Mouse (Mus musculus) cerebellum, adult 11 months (tissue): ENCODE results near the gene Lmntd1.

Experiments
- DNase-seq: peaks from one replicate; pipeline ENCODE4 v3.0.0; 2022

Lmntd1 gene

GRCm38 (mm10) chr6:145557059-145557992, 56.8 kb downstream of the Lmntd1 start:
- DNase-seq: no peak

DNA sequence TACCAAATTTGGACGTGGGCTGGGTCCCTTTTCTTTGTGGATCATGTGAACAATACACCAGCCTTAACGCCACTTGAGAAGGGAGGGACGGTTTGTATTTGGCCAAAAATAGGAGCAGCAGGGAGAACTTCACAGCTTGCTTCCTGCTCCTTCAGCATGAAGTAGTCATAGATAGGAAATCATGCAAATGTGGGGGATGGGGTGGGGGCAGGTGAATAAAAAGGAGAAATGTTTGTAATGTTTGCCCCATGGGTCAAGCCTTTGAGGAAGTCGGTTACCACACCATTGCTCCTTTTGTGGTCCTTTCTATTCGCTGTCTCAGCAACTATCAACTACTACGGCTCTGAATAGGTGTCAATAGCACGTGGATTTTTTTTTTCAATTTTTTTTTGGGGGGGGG, 60.9 kb downstream of the Lmntd1 start:
- DNase-seq: no peak

DNA sequence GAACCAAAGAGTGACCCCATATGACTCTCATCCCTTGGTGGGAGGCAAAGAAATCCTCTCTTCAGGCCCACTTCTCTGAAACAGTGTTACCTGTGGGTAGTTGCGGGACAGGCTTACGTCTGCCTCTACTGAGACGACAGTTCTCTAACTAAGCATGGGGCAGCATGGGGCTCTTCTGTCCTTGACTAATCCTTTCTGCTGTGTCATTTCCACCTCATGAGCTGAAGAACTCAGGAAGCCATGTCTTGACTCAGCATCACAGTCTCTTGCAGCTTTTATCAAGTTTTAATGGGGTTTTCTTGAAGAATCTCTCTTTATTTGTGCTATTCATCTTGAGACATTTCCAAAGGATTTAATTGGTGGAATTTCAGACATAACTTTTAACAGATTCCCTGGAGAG, 61.3 kb downstream of the Lmntd1 start:
- no peak for DNase-seq

- no peak for DNase-seq
Observed at GRCm38 (mm10) chr6:145550993-145551392, 63.1 kb downstream of the Lmntd1 start.

DNA sequence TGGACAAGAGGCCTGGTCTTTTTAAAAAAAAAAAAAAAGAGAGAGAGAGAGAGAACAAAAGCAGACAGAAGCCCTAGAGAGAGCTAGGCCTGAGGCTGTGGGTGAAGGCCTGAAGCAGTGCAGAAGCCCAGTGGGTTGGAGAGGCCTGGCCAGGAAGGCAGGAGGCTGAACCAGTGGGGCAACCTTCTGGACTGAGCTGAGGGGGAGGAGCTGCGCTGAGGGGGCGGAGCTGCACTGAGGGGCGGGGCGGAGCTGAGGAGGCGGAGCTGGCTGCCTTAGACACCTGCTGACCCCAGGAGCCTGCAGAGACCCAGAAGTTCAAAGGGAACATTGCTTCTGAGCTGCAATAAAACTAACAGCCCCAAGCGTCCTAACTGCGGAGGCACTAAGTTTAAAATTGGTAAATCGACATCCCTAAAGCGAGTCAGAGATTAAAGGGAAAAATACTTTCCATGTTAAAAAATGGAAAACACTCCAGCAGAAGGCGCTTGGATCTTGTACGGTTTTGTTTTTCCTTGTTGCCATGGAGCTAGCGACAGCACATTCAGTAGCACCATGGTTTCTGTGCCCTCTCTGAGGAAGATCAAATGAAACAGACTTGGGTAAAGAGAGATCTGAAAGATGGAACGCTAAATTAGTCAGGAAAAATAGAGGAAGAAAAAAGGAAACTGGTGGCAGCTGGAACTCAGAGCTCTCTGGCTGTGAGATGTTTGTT, 68.0 kb downstream of the Lmntd1 start:
- DNase-seq: no peak

DNA sequence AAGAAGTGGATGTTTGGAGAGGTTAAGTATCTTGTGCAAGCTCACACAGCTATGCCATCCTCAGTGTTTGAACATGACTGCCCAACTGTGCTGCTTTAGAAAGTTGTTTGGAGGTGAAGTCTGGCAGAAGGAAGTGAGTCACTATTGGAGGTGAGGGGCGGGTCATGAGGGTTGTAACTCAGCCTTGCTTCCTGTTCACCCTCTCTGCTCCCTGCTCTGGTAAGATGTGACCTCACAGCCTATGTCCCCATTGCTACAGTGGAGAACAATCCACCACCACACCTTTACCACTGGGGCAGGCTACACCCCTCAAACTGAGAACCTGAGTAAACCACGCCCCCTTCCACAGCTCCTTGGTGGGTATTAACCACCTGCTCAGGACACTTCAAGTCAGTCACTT, 69.3 kb downstream of the Lmntd1 start:
- no peak for DNase-seq

DNA sequence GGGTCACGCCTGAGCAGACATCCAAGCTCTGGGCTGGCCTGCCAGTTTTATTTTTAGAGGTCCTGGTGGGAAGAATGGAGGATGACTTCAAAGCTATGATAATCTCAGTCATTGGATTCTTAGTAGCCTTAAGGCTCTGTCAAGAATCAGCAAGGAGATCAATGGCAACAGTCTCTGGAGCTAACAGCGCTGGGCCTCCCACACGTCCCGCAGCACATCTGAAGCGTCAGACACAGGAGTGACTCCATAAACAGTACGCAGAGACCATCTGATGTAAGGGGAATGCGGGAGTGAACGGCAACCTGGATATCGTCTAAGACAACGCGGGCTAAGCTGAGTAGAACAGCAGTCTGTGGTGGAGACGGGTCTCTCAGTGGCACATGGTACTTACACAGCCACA, 69.8 kb downstream of the Lmntd1 start:
- no peak for DNase-seq

- no peak for DNase-seq
Observed at GRCm38 (mm10) chr6:145539568-145539859, 74.6 kb downstream of the Lmntd1 start.

DNA sequence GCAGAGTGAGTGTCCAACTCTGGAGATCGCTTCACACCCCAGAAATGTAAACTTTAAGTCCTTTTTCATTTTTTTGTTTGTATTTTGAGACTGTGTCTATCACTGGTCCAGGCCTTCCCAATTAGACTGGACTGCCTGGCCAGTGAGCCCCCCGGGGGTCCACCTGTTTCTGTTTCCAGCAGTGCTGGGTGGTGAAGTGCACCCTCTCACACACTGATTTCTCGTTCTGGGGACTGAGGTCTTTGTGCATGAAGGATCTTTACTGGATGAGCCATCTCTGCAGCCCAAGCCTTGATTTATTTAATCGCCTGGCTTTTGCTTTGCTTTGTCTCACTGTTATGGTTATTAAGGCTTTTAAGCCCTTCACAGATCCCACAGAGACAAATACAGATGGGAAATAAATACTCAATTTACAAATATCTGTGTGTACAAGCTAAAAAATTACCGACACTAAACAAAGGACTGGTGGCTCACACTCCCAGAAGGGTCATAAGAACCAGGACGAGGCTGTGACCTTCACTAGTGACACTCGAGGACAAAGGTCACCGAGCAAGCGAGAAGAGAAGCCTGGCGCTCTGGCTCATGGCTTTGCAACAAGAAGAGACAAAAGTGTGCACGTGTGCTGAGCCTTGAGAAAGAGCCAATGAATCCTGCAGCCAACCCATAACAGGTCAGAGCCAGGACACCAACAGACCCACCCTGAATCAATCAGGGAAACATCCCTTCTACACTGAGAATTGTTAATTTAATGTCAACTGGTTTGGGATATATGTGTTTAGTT, 75.1 kb downstream of the Lmntd1 start:
- no peak for DNase-seq

GRCm38 (mm10) chr6:145530464-145530863, 83.7 kb downstream of the Lmntd1 start:
- DNase-seq: no peak

DNA sequence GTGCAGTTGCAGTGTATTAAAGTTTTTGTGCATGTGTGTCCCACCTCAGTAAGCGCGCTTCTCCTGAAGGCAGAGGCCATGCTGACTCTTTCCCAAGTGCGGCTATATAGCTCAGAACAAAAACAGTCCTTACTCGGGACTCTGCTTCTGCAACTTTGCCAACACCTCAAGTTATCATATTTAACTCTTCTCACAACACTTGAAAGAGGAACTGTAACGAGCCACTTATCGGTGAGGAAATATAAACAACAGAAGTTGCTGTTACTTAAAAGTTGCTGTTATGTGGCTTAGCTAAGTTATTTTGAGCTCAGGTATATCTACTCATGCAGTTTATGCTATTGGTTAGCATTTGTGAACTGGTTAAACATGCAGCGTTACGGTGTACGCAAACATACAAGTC, 90.8 kb downstream of the Lmntd1 start:
- DNase-seq: no peak

DNA sequence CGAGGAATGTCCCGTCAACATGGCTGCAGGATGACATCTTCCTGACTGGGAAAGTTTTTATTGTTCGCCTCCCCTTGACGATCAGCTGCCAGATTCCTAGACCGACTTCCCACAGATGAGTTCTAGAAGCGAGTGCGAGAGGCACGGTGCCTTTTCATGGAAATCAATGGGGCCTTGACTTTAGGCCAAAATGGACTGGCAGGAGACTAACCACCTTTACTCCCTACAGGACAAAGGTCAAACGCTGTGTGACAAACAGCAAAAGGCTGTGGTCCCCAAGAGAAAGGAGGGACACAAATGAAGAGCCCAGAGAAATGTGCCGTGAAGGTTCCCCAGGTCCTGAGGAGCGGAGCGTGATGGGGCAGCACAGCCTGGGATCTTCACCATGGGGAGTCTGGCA, 91.5 kb downstream of the Lmntd1 start:
- DNase-seq: no peak

- DNase-seq: no peak
Observed at GRCm38 (mm10) chr6:145517002-145517401, 97.1 kb downstream of the Lmntd1 start.

- no peak for DNase-seq
Observed at GRCm38 (mm10) chr6:145515859-145516581, 98.1 kb downstream of the Lmntd1 start.

DNA sequence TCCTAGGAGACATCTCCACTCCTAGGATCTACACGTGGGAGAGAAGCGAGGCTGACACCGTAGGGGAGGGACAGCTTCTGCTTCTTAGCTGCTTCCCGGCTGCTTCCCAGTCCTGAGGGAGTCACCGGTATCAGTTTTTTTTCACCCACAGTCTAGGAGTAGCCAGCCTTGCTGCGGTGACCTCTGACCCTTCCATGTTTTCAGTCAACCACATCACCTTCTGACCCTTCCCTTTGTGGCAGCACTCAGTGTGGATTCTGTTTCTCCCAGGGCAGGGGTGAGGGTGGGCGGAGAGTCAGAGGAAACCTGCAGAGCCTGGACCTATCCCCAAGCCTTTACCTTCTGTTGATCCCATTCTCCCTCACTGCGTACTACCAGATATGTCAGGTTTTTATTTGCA, 102.9 kb downstream of the Lmntd1 start:
- no peak for DNase-seq

GRCm38 (mm10) chr6:145508828-145509227, 105.3 kb downstream of the Lmntd1 start:
- DNase-seq: no peak

DNA sequence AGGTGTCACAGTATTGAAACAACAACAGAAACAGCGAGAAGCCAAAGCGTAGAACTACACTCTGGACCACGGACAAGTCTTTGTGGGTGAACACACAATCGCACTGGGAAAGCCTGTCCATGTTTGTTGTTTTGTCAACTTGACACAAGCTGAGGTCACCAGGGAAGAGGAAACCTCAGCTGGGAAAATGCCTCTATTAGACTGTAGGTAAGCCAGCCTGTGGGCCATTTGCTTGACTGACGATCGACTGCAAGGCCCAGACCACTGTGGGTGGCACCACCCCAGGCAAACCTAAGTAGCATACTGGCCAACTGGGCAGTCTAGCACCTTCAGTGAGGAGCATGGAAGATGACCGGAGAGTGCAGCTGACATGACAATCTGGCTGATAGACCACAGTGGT, 112.4 kb downstream of the Lmntd1 start:
- DNase-seq: no peak

DNA sequence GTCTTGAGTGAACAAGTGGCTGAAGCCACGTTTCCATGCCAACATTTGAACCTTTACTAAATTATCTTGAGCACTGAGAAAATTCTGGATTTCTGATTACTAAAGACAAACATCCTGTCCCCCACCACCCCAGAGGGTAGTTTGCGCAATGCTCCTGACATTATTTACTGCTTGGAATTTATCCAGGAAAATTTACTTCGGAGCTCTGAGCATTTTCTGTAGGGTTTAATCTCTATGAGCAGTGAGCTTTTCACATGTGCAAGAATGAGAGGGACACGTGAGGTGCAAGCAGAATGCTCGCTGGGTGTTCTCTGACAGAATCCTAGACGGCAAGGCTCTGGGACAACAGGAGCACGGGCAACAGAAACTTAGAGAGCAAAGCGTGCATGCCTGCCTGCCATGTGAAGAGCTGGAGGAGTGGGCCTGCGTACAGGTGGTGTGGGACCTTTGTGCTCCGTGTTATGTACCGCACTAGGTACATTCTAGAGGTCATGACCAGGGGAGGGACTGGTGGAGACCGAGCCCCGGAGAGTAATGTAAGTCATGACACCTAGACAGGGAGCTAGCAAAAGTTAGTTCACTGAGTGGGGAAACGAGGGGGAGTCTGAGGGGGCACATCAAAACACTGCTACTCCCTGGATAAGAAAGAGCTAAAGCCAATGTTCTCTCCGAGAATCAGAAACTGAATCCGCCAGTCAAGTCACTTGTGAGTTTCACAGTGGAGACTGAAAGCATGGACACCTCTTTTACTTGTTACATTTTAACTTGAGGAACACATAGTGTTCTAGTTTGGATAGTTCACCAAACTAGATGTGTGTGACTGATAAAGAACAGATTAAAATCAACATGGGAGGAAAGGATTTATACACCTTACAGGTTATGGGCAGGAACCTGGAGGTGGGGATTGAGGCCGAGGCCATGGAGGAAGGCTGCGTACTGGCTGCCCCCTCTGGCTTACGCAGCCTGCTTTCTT, 114.3 kb downstream of the Lmntd1 start:
- no peak for DNase-seq

DNA sequence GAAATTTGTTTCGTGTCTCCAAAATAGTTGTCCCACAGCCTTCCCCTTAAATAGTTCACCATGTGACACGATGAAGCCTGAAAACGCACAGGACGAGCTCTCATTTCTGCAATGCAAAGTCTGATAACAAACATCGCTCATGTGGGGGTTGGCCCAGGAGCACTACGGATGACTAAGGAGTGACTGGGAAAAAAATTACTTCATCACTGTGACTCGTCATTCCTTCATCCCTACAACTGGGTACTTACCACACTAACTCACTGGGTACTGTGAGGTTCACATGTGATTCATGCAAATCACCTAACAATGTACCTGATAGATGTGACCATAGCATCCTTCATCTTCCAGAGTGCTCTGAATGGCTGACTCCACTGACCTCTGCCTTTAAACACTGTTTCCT, 118.4 kb downstream of the Lmntd1 start:
- DNase-seq: no peak

DNA sequence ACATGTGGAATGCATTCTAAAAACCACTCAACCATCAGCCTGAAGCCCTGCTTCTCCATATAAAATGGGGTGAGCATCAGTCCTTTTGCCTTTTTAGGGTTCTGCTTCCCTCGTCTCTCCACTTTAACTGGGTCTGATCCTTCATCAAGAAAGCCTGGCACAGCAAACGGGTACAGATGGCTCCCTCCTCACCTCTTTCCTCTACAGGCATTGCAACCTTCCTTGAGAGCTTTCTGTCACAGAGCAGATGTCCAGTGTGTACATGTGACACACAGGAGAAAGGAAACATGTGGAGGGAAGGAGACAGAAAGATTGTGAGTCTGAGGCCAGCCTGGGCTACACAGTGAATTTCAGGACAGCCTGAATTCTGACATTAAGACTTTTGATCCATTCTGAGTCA, 125.9 kb downstream of the Lmntd1 start:
- no peak for DNase-seq

GRCm38 (mm10) chr6:145485986-145486605, 128.0 kb downstream of the Lmntd1 start:
- DNase-seq: no peak
